Mouse (Mus musculus): ENCODE data around the gene Dazap1. TPM values are rescaled to one million over a fixed set of nuclear protein-coding genes. Genes with fewer than 3 reads are reported as not detected.

The Dazap1 gene
- polyA plus RNA-seq, 1 experiment from 2014 or later: 59.7 TPM

- H3K4me3 ChIP-seq: no peak overlapping the region
- no peak overlapping the region for H3K27ac ChIP-seq
- H3K9me3 ChIP-seq: no peaks in the 10 kb centered on the region
- no peak for ATAC-seq (ENCODE audit: insufficient number of reproducible peaks, low FRiP score, low TSS enrichment, low read depth)
- peaks cover 94% of the 10 kb centered on the region for H3K36me3 ChIP-seq
- no peaks in the 10 kb centered on the region for H3K27me3 ChIP-seq
- H3K4me2 ChIP-seq: no peak overlapping the region
- H3K9ac ChIP-seq: no peak overlapping the region
- 0 out of 2 replicates have a peak, but pooled peaks cover 6% of the 10 kb centered on the region for H3K4me1 ChIP-seq
- 91% methylated on average over 12 of the region's 12 CpGs for WGBS
Measured at GRCm38 (mm10) chr10:80279273-80279672, 18.0 kb downstream of the Dazap1 start.

- no peak overlapping the region for H3K9ac ChIP-seq
- no peak for ATAC-seq (ENCODE audit: insufficient number of reproducible peaks, low FRiP score, low TSS enrichment, low read depth)
- H3K4me2 ChIP-seq: no peak overlapping the region
- H3K9me3 ChIP-seq: no peaks in the 10 kb centered on the region
- H3K27me3 ChIP-seq: no peaks in the 10 kb centered on the region
- no peak overlapping the region for H3K27ac ChIP-seq
- 0 out of 2 replicates have a peak, but pooled peaks cover 6% of the 10 kb centered on the region for H3K4me1 ChIP-seq
- H3K36me3 ChIP-seq: peaks cover 94% of the 10 kb centered on the region
- 72% methylated on average over 7 of the region's 7 CpGs for WGBS
- H3K4me3 ChIP-seq: no peak overlapping the region
Measured at GRCm38 (mm10) chr10:80281304-80281703, 20.0 kb downstream of the Dazap1 start.

DNA sequence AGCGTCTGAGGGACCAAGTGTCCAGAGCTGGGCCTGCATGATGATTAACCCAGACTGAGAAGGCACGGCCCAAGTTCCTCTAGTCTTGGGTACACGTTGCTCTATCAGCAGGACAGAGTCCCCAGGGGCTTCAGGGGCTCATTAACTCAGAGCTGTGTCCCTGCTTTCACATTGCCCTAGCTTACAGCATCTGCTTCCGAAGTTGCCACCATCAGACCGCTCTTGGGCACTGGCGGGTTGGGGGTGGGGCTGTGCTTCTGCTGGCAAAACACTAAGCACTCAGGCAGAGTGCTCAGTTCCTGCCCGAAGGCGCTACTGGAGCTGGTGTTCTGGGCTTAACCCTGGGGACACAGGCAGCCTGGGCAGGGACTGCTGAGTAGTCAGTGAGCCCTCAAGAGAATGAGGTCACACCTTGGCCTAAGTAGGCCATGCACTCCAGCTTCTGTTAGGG, 20.7 kb downstream of the Dazap1 start:
- Histone ChIP-seq H3K9ac (no peak overlapping the region), H3K4me3 (no peak overlapping the region), H3K27me3 (no peaks in the 10 kb centered on the region), H3K36me3 (peaks cover 96% of the 10 kb centered on the region), H3K9me3 (no peaks in the 10 kb centered on the region), H3K27ac (no peak overlapping the region), H3K4me1 (0 out of 2 replicates have a peak, but pooled peaks cover 6% of the 10 kb centered on the region), H3K4me2 (no peak overlapping the region)
- ATAC-seq (ENCODE audit: insufficient number of reproducible peaks, low FRiP score, low TSS enrichment, low read depth): no peak
- 71% methylated on average over 8 of the region's 8 CpGs for WGBS

GRCm38 (mm10) chr10:80282481-80283441, 21.5 kb downstream of the Dazap1 start:
- 80% methylated on average over 20 of the region's 20 CpGs for WGBS
- ATAC-seq (ENCODE audit: insufficient number of reproducible peaks, low FRiP score, low TSS enrichment, low read depth): no peak

DNA sequence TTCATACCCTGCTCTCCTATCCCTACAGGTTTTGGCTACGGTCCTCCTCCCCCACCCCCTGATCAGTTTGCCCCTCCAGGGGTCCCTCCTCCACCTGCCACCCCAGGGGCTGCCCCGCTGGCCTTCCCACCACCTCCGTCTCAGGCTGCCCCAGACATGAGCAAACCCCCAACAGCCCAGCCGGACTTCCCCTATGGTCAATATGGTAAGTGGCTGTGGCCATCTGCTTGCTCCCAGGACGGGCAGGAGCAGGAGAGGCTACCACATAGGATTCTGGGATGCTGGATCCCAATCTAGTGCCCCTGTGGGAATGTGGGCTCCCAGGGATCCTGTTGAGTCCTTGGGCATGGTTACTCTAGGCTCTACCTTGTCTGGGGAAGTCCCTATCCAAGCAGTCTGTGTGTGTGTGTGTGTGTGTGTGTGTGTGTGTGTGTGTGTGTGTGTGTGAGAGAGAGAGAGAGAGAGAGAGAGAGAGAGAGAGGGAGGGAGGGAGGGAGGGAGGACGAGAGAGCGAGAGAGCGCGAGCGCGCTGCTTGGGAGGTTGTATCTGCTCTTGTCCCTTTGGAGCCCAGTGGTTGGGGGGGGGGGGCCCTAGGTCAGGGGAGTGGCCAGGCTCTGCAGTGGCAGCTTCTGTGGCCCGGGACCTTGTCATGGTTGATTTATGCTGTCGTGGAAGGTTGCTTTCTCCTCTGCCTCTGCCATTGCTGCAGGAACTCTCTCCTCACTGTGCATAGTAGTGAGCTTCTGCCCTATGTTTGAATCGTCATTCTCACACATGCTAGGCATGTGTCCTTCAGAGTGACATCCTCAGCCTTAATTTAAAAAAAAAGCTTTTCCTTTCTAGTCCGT, 24.2 kb downstream of the Dazap1 start:
- Histone ChIP-seq H3K36me3 (peaks cover 84% of the 10 kb centered on the region), H3K9ac (no peak overlapping the region)

More at GRCm38 (mm10) chr10:80282481-80283441, 21.5 kb downstream of the Dazap1 start:
- H3K9me3 ChIP-seq: no peaks in the 10 kb centered on the region
- peaks cover 95% of the 10 kb centered on the region for H3K36me3 ChIP-seq
- H3K4me2 ChIP-seq: no peak overlapping the region
- H3K27ac ChIP-seq: 0 out of 2 replicates have a peak overlapping the region, but pooled peaks have one; percentile 51
- H3K27me3 ChIP-seq: no peaks in the 10 kb centered on the region
- H3K4me3 ChIP-seq: no peak overlapping the region
- no peak overlapping the region for H3K9ac ChIP-seq
- H3K4me1 ChIP-seq: 0 out of 2 replicates have a peak, but pooled peaks cover 6% of the 10 kb centered on the region

GRCm38 (mm10) chr10:80288097-80288496, 26.8 kb downstream of the Dazap1 start:
- H3K9ac ChIP-seq: no peak overlapping the region
- H3K4me2 ChIP-seq: no peak overlapping the region
- no peaks in the 10 kb centered on the region for H3K27me3 ChIP-seq
- ATAC-seq (ENCODE audit: insufficient number of reproducible peaks, low FRiP score, low TSS enrichment, low read depth): no peak
- H3K4me1 ChIP-seq: peaks cover 6% of the 10 kb centered on the region
- H3K9me3 ChIP-seq: no peaks in the 10 kb centered on the region
- peak overlapping the region; percentile 11; the same call in 1 of the 2 replicates for H3K27ac ChIP-seq
- no peak overlapping the region for H3K4me3 ChIP-seq
- H3K36me3 ChIP-seq: peaks cover 59% of the 10 kb centered on the region
- 90% methylated on average over 12 of the region's 12 CpGs for WGBS

More for the DNA sequence above, 24.2 kb downstream of the Dazap1 start:
- 85% methylated on average over 12 of the region's 15 CpGs for WGBS
- Histone ChIP-seq H3K4me2 (no peak overlapping the region), H3K4me3 (no peak overlapping the region), H3K27ac (no peak overlapping the region), H3K4me1 (0 out of 2 replicates have a peak, but pooled peaks cover 6% of the 10 kb centered on the region), H3K27me3 (no peaks in the 10 kb centered on the region), H3K9me3 (no peaks in the 10 kb centered on the region)
- no peak for ATAC-seq (ENCODE audit: insufficient number of reproducible peaks, low FRiP score, low TSS enrichment, low read depth)

- Histone ChIP-seq H3K4me3 (no peak overlapping the region), H3K27me3 (no peaks in the 10 kb centered on the region), H3K27ac (no peak overlapping the region), H3K9ac (no peak overlapping the region), H3K4me2 (no peak overlapping the region), H3K9me3 (no peaks in the 10 kb centered on the region), H3K4me1 (peaks cover 11% of the 10 kb centered on the region), H3K36me3 (peaks cover 58% of the 10 kb centered on the region)
- no peak for ATAC-seq (ENCODE audit: insufficient number of reproducible peaks, low FRiP score, low TSS enrichment, low read depth)
- WGBS: 66% methylated on average over 8 of the region's 8 CpGs
Measured at GRCm38 (mm10) chr10:80288657-80289056, 27.4 kb downstream of the Dazap1 start.

DNA sequence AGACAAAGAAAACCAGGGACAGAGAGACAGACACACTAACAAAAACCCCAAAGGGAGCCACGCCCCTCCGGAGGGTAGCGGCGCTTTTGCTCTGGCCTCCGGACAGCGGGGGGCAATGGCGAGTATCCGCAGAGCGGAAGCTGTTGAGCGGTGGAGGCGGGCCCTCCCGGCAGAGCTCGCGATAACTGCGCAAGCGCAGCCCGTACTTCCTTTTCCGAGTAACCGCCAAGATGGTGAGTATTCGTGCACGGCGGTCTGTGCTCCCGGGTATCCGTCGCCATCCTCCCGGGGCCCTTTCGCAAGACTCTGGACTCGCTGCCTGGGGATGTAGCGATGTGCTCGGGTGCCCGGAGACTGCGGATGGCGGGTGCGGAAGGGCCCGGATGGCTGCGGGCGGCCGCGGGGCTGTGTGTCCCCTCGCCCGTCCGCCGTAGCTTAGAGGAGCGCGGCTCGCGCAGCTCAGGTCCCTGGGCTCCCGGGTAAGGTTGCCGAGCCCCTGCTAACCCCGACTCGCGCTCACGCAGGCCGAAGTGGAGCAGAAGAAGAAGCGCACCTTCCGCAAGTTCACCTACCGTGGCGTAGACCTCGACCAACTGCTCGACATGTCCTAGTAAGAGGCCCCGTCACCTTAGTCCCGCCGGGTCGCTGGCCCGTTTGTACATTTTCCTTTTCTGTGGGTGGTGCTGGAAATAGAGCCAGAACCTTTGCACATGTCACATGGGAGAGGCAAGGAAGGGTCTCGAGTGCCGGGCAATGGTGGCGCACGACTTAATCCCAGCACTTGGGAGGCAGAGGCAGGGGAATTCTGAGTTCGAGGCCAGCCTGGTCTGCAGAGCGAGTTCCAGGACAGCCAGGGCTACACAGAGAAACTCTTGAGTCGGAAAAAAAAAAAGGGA, 31.2 kb downstream of the Dazap1 start, which contains the start of gene Rps15:
Rps15 (plus strand) TSS at position 203 of the 896 bp plus-strand sequence.
- ATAC-seq (ENCODE audit: insufficient number of reproducible peaks, low FRiP score, low TSS enrichment, low read depth): peak; percentile 84
- under 1% methylated on average over 72 of the region's 72 CpGs for WGBS
- peaks cover 9% of the 10 kb centered on the region for H3K27me3 ChIP-seq
- peak within 1 kb of the TSS; percentile 68 for H3K4me3 ChIP-seq
- H3K27ac ChIP-seq: peak within 1 kb of the TSS; percentile 96
- H3K9me3 ChIP-seq: no peaks in the 10 kb centered on the region
- H3K9ac ChIP-seq: peak within 1 kb of the TSS; percentile 92
- H3K36me3 ChIP-seq: peaks cover 37% of the 10 kb centered on the region
- H3K4me1 ChIP-seq: peaks cover 42% of the 10 kb centered on the region
- H3K4me2 ChIP-seq: peak within 1 kb of the TSS; percentile 75

- Histone ChIP-seq H3K27ac (peak overlapping the region; percentile 96), H3K4me3 (peak overlapping the region; percentile 68), H3K36me3 (peaks cover 31% of the 10 kb centered on the region), H3K27me3 (peaks cover 17% of the 10 kb centered on the region), H3K9ac (peak overlapping the region; percentile 92), H3K4me2 (peak overlapping the region; percentile 75), H3K9me3 (no peaks in the 10 kb centered on the region), H3K4me1 (peaks cover 42% of the 10 kb centered on the region)
- ATAC-seq (ENCODE audit: insufficient number of reproducible peaks, low FRiP score, low TSS enrichment, low read depth): no peak
- 16% methylated on average over 14 of the region's 14 CpGs for WGBS
Measured at GRCm38 (mm10) chr10:80293325-80293724, 32.0 kb downstream of the Dazap1 start.

- H3K4me3 ChIP-seq: peak overlapping the region; percentile 68; the same call in 1 of the 2 replicates
- H3K27ac ChIP-seq: no peak overlapping the region
- H3K4me1 ChIP-seq: peaks cover 46% of the 10 kb centered on the region
- ATAC-seq (ENCODE audit: insufficient number of reproducible peaks, low FRiP score, low TSS enrichment, low read depth): no peak
- H3K9ac ChIP-seq: no peak overlapping the region
- peaks cover 27% of the 10 kb centered on the region for H3K27me3 ChIP-seq
- H3K9me3 ChIP-seq: no peaks in the 10 kb centered on the region
- 62% methylated on average over 4 of the region's 4 CpGs for WGBS
- H3K4me2 ChIP-seq: no peak overlapping the region
- peaks cover 21% of the 10 kb centered on the region for H3K36me3 ChIP-seq
Measured at GRCm38 (mm10) chr10:80294311-80294710, 33.0 kb downstream of the Dazap1 start.
